Mouse (Mus musculus): Measurements from ENCODE around the gene Lrrc59.
"Not testable (repeated sequence)": the region's sequence is repeated elsewhere in the genome, so short reads cannot be mapped to it uniquely, and the experiment has no call there.

The Lrrc59 gene

GRCm38 (mm10) chr11:94630199-94631011 lies 838 bp downstream of the Lrrc59 start:
- DNase-seq (ENCODE audit: low read depth, low spot score): peak; percentile 45

DNA sequence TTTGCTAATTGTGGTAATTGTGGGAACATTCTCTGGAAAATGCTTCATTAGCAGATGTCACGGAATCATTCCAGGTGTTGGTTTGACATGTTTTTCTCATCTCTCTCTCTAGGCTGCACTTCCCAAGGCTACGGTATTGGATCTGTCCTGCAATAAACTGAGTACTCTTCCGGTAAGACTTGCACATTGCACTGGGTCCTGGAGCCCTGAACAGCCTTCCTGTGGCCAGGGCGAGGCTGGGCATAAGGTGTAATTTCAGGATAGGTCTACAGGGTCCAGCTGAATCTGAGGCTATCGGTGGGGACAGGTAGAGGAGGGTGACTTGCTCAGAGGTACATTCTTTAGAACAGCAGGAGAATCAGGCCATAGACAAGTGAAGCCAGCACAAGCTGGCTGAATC lies 2.4 kb downstream of the Lrrc59 start:
- no peak for DNase-seq (ENCODE audit: low read depth, low spot score)

GRCm38 (mm10) chr11:94632988-94633387 lies 3.4 kb downstream of the Lrrc59 start:
- DNase-seq (ENCODE audit: low read depth, low spot score): no peak

- no peak for DNase-seq (ENCODE audit: low read depth, low spot score)
These were observed 4.9 kb downstream of the Lrrc59 start for GRCm38 (mm10) chr11:94634431-94634830.

GRCm38 (mm10) chr11:94644461-94645219 lies 15.1 kb downstream of the Lrrc59 start:
- no peak for DNase-seq (ENCODE audit: low read depth, low spot score)

- DNase-seq (ENCODE audit: low read depth, low spot score): no peak
These were observed 16.9 kb downstream of the Lrrc59 start for GRCm38 (mm10) chr11:94646457-94646856.

GRCm38 (mm10) chr11:94651241-94651640 lies 21.7 kb downstream of the Lrrc59 start:
- not testable (repeated sequence) for DNase-seq (ENCODE audit: low read depth, low spot score)

DNA sequence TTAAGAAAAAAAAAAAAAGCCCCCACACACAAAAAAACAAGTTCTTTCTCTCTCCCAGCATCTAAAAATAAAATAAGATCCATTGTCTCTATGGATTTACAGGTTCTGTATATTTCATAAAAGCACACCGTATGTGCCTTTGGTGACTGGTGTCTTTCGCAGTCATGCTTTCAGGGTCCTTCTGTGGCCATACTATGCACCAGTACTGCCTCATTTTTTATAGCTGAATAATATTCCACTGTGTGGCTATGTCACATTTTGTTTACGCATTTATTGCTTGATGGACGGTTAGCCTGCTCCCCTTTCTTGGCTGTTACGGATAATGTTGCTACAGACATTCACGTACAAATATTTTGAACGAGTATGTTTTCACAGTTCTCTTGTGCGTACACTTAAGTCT lies 23.4 kb downstream of the Lrrc59 start:
- DNase-seq (ENCODE audit: low read depth, low spot score): no peak

- DNase-seq (ENCODE audit: low read depth, low spot score): peak; percentile 87
These were observed 24.3 kb downstream of the Lrrc59 start, which contains the start of the genes Mrpl27 and Eme1 for GRCm38 (mm10) chr11:94653663-94654436. TSS of gene Mrpl27 (plus strand) at chr11:94653767. TSS of gene Eme1 (minus strand) at chr11:94653964.

- DNase-seq (ENCODE audit: low read depth, low spot score): no peak
These were observed 31.8 kb downstream of the Lrrc59 start for GRCm38 (mm10) chr11:94661344-94661743.

- DNase-seq (ENCODE audit: low read depth, low spot score): no peak
These were observed 35.7 kb downstream of the Lrrc59 start for GRCm38 (mm10) chr11:94665281-94665680.

DNA sequence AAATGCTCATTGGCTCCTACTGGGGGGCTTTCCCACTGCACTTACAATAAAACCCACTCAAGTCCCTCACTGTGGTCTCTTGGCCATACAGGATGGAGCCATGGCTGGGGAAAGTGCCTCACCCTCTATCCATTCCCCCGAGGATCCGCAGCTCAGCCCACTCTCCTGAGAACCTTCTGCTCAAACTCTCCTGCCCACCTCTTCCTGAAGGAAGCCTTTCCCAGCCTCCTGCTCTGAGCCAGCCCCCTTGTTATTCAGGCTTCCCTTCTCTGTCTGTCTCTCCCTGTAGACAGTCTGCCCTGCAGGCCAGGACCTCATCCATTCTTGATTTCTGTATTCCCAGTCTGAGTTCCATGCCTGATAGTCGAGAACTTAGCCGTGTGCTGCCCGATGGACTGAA lies 45.4 kb downstream of the Lrrc59 start:
- DNase-seq (ENCODE audit: low read depth, low spot score): no peak

DNA sequence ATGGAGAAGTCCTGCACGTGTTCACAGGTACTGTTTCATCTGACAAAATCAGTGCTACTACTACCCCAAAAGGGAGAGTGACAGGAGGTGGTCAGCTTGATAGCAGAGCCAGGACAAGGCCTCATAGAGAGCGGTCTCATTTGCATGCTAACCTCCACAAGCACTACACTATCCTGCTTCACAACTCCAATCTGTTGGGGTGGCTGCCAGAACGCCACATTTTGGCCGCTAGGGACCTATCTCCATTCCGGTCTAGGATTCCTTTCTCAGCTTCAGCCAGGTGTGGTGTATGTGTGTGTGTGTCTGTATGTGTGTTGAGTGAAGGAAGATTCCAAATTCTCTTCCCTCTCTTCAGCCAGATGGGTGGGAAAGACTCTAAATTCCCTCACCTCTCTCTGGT lies 45.9 kb downstream of the Lrrc59 start:
- no peak for DNase-seq (ENCODE audit: low read depth, low spot score)

DNA sequence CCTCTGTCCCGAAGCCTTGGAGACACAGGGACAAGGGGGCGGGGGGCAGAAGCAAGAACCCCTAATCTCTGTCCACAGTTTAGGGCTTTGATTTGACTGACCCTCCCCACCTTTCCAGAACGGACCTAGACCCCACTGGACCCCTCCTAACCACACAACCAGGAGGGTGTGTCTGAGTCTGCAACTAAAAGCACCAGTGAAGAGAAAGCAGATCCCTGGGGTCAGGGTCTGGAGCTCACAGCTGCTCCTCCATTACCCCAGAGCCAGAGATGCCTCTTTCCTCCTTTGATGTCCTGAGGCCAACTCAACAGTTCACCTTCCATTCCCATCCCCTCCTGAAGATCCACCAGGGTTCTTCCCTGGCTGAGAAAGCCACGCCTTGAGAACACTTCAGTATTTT lies 46.7 kb downstream of the Lrrc59 start:
- DNase-seq (ENCODE audit: low read depth, low spot score): no peak

DNA sequence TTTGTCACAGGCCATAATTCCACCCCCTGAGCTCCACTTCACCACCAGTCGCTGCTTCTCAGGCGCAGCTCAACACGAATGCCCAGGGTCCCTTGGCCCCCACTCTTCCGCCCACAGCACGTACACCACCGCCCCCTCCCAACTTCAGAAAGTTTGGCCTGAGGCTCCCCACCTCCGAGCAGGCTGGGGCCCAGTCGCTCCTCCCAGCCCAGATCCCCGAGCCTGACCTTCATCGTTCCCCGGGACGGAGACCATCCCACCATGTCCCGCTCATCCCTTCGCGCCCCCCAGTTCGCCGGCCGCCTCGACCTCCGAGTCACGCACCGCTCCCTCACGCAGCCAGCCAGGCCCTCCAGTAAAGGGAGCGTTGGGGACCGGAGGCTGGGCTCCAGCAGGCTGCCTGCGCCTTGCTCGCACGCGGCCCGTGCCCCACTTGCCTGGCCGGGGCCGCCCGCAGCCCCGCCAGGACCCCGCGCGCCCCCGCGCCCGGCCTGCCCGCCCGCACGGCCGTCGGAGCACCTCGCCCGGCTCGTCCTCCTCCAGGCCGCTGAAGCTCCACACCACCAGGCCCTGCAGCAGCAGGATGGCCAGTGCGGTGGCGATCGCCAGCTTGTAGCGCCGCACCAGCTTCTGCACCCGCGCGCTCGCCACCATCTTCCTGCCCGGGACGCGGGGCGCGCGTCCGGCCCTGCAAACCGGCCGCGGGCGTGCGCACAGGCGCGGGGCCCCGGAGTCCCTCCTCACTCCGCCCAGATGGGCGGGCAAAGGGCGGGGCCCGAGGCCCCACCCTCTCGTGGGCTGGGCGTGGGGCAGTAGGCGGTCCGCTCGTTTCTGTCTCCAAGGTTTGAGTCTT lies 47.4 kb downstream of the Lrrc59 start, which contains the start of gene Xylt2:
TSS of gene Xylt2 (minus strand) at position 762 of the 853 bp plus-strand sequence.
- DNase-seq (ENCODE audit: low read depth, low spot score): peak; percentile 94

GRCm38 (mm10) chr11:94677607-94678145 lies 48.1 kb downstream of the Lrrc59 start:
- no peak for DNase-seq (ENCODE audit: low read depth, low spot score)

GRCm38 (mm10) chr11:94680639-94681038 lies 51.1 kb downstream of the Lrrc59 start:
- DNase-seq (ENCODE audit: low read depth, low spot score): no peak

DNA sequence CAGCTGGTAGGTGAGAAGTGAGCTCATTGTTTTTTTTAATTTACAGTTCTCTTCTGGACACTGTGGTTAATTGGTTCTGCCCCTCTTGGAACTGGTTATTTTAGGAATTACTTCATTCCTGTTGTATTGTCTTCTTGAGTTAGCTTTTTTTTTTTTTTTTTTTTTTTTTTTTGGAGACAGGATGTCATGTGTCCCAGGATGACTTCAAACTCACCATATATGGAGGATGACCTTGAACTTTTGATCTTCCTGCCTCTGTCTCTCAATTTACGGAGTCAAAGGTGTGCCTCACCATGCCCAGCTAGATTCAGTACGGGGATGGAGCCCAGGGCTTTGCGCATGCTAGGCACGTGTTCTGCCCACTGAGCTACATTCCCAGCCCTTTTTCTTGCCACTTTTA lies 52.1 kb downstream of the Lrrc59 start:
- no peak for DNase-seq (ENCODE audit: low read depth, low spot score)

DNA sequence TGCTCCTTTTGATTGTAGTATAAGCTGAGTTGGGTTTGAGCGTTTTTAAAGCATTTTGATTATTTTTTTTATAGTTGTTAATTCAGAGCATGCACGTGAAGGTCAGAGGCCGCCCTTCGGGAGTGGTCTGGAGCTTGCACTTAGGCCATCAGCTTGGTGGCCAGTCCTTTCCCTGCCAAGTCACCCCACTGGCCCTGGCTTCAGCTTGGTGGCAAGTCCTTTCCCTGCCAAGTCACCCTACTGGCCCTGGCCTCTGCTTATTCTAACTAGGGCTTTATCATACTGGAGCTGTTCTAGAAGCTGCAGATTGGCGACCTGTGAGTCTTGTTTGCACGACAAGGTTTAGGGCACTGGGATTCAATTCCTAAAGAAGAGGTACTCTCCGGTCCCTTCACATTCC lies 52.9 kb downstream of the Lrrc59 start:
- DNase-seq (ENCODE audit: low read depth, low spot score): no peak

DNA sequence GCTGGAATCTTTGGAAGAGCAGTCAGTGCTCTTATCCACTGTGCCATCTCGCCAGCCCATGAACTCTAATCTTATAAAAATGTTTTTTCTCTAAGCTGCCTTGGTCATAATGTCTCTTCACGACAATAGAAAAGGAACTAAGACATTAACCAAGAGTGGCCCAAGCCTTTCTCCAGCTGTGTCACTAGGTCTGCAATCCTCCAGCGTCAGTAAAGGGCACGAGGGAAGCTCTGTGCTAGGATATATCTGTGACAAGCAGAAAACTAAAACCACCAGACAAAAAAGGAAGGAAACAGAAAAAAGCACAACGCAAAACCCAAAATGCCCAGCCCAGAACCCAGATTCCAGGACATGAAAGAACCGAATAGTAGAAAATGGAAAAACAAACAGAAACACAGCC lies 57.6 kb downstream of the Lrrc59 start:
- DNase-seq (ENCODE audit: low read depth, low spot score): no peak

DNA sequence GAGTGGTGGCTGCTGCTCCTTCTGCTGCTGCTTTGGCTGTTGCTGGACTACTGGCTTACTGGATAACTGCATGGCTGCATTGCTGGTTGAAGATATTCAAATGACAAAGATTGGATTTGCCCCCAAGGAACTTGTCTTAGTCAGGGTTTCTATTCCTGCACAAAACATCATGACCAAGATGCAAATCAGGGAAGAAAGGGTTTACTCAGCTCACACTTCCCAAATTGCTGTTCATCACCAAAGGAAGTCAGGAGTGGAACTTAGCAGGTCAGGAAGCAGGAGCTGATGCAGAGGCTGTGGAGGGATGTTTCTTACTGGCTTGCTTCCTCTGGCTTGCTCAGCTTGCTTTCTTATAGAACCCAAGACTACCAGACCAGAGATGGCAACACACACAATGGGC lies 62.9 kb downstream of the Lrrc59 start:
- not testable (repeated sequence) for DNase-seq (ENCODE audit: low read depth, low spot score)
